Mouse (Mus musculus) adrenal gland, adult (tissue): ENCODE measurements around the gene Aig1.

Source experiments
- DNase-seq, 2 experiments: peaks; one replicate each; pipeline ENCODE4 v3.0.0; 2022 to 2023; ENCODE audit warnings: low spot score in 1 of 2; ENCODE audit not compliant: inconsistent age in 2 of 2

The Aig1 gene

DNA sequence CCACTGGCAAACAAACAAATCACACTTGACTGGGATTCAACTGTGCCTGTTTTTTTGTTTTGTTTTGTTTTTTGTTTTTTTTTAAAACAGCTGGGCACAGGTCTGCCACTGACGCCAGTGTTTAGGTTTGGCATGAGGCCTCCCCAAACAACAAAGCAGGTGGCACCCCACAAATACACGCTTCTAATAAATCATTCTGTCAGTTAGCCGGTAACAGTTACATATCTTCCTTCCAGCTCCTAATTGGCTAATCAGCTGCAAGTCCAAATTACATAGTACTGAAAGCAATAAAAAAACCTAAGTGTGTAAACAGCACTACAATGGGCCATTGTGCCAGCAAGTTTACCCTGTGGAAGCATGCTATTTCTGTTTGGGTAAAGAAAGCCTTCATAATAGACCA is 18.7 kb downstream of the Aig1 start:
- DNase-seq: no peak

DNA sequence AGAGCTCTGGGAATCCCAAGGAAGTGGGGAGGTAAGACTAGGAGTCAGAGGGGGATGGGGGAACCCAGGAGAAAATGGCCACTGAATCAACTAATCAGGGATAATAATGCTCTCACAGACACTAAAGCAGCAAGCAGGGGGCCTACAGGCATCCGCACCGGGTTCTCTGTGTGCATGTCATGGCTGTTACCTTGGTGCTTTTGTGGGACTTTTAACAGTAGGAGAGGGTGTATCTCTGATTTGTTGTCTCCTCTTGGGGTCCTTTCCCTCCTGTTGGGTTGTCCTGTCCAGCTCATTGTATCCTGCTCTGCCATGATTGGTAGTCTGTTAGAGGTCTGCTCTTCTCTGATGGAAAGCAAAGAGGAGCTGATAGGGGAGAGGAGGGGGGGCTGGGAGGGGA is 19.6 kb downstream of the Aig1 start:
- no peak for DNase-seq

DNA sequence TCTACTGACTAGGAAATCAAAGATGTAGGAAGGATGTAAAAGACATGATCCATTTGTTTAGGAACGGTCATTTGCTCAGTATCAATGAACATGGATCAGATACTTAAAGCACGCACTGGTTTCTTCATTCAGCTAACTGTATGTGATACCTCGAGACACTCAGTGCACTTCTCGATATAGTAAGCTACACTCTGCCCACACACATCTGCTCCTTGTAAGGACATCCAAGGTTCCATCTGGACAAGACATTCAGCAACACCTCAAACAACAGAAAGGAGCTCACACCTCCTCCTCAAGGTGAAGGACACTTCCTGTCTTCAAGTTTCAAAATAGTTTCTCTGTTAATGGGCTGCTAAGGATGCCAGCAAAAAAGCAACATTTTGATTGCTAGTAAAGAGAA is 23.9 kb downstream of the Aig1 start:
- DNase-seq: no peak

DNA sequence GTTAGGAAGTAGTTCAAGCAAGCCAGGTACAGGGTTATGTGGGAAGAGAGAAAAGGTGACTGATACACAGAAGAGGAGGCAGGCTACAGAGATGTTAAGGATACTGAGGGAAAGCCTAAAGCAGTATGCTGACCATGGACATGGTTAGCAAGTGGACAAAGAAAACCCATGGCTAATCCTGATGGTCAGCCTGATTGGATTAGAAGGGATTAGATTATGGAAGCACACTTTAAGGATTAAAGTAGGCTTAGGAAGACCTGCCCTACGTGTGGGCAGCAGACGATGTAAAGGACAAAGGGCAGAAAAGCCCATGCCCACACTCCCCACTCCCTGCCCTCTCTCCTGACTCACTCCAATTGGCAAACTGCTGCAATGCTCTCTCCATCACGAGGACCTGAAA is 25.0 kb downstream of the Aig1 start:
- no peak for DNase-seq

DNA sequence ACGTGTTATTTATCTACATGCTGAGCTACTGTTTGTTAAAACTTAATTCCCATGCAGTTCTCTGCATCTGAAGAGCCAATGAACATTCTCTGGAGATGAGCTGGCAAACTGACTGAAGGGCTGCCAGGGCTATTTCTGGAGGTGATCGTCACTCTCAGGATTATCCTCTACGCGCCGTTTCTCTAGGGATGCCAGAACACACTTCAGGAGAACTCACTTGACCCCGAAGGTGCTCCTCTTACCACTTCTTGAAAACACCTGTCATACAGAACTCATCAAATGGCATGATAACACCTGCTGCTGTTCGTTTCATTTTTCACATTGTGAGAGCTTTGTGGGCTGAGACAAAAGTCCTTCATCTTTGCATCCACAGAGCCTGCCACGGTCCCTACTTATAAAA is 25.9 kb downstream of the Aig1 start:
- peak; percentile 43 to 80 for DNase-seq

DNA sequence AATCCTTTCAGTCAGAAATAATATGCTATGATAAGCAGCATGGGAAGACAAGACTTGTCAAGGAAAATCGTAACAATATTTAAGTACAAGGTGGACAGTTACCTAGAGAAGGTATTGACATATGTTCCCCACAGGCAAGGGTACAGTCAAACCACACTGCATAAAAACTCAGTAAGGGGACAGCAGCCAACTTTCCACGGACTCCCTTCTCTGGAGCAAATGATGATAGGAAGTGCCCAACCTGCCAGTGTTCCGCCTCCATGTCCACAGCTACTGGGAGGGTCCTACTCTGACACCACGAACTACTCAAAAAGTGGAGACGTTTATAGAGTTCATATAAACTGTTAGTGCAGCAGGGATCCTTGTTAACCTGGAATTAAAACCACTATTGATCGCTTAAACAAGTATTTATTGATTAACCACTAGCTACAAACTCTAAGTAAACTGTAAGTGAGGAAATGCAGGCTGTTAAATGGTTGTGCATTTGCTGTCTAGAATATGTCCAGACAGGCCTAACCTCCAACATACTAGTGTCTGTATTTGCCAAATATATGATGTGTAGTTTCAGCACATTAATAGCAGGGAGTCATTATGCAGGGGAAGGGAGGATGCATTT is 30.2 kb downstream of the Aig1 start:
- DNase-seq: no peak

DNA sequence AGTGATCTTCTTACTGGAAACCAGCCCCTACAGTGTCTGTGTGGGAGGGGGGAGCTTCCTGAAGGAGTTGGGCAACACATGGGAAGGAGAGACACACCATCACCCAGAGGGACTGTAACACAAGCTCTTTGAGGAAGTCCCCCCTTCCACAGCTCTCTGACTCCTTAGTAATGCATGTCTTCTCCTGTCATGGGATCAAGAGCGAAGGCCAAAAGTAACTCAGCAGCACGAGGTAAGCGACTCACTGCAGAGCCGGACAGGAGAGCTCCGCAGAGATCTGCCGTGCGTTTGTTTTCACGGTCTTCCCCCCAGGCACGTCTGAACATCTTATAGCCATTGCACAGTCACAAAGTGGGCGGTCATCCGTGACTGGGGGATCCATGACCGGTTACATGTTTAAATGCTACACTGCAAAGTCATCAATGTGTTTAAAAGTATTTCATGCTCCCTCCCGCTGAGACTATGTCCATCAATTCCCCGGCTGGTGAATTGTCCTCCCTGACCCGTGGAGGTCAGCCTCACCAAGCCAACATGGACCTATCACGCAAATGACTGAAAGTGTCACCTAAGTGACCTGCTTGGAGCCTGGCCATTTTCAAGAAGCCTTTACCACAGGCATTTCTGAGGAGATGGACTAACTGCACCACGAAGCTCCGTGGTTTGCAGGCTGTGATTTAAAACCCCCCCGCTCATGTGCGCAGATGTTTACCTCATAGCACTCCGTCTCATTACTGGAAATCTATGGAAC is 30.9 kb downstream of the Aig1 start:
- peak in 1 of 2 experiments; percentile 51 for DNase-seq

DNA sequence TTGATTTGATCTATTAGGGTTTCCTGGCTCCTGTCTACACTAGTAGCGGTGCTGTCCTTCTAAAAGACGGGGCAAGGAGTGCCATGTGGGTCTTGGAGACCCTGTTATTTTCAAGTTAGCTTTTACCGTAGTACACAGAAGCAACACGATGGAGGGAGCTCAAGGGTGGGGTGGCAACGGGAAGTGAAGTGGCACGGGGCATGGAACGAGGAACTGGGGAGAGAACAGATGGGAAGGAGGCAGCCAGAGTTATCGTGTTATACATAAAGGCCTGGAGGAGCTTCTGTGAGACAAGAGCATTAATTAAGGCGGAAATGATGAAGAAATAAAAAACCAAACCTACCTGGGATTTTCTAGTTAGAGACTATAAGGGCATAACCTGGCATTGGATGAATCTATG is 31.8 kb downstream of the Aig1 start:
- DNase-seq: no peak

DNA sequence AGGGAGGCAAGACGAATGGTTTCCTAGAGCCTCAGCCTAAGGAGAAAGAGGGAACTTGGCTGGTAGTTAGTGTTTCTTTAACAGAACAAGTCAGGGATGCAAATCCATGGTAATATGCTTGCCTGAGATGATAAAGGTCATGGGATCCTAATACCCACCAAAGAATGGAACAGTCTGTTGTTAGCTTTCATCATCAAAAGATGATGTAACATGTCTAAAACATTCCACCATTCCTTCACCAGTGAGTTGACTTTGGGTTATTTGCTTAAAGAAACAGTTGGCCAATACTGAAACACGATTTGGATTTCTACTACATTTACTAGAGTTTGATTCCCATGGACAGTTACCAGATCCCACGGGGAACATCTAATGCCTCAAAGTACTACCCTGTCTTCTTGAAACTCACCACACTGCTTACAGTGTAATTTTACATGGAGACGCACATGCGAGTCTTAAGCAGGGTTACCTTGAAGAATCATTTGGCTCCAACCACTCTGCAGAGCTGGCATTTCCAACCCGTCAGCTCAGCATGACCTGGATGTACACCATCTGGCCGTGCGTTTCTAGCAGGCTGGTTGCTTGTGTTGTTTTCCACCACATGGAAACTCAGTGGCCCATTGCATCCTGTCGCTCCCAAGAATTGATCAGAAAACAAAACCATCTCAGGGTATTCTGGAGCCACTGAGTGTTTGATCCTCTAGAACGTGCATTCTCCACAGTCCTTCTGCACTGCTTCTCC is 32.9 kb downstream of the Aig1 start:
- no peak for DNase-seq

DNA sequence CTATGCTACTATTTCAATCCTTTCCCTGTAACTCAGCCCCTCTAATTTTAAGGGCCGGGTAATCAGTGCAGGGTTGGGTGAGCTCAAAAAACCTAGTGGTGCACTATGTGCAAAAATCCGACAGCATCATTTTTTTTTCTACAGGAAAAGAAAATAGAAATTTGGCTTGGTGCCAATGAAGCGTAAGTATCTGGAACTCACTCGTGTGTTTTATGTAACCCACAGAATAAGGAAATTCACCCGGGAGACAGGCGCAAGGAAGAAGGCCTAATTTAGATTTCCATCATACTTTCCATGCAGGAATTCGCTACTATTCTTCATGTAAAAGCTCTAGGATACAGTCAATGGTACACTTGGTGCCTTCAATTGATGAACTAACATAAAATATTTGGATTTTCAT is 34.7 kb downstream of the Aig1 start:
- DNase-seq: no peak

DNA sequence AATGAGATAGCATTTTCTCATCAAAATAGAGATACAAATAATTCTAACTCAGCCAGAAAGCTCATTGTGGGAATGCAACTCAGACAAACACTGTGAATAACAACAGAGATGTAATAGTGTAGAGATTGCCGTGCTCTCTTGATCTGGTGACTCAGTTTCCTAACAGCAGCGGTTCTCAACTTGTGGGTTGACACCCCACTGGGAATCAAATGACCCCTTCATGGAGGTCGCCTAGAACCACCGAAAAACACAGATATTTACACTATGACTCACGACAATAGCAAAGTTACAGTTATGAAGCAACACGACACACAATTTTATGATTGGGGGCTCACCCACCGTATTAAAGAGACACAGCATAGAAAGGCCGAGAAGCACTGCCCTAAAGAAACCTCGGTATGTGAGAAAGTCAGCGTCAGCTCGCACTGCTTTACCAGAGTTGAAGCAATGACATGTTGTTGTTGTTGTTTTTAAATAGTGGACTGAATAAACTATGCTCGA is 35.7 kb downstream of the Aig1 start:
- DNase-seq: no peak

DNA sequence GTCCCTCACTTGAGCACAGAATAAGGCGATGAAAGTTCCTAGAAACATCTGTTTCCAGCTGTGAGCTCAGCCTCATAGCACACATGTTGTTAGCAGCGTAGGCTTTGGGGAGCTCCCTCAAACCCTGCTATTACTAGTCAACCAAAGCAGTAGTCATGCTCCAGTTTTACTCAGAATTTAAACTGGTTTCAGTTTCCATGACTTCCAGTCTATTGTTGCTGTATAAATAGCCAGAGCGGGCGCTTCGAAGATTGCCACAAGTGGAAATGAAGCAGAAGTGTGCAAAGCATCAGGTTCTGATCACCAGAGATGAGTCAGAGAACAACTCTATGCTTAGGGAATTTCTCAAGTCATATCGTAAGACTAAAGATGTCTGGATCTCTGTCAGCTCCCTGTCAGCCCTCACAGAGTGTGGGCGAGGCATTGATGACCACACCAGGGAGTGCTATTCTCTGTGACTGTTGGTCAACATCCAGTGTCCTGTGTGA is 36.2 kb downstream of the Aig1 start:
- peak in 1 of 2 experiments; percentile 37 for DNase-seq

DNA sequence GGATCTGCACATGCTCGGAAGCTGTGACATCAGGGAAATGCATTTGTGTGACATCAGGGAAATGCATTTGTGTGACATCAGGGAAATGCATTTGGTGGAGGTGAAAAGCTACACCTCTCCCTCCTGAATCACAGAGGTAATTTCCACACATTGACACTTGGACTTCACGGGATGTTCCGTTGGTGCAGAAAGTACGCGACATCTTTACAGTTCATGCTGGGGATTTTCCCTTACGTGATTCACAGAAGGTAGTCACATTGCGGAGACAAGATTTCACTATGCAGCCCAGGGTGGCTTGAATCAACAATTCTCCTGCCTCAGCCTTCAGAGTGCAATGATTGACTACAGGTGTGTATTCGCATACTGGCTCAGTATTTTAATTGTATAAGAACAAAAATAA is 41.6 kb downstream of the Aig1 start:
- DNase-seq: no peak

DNA sequence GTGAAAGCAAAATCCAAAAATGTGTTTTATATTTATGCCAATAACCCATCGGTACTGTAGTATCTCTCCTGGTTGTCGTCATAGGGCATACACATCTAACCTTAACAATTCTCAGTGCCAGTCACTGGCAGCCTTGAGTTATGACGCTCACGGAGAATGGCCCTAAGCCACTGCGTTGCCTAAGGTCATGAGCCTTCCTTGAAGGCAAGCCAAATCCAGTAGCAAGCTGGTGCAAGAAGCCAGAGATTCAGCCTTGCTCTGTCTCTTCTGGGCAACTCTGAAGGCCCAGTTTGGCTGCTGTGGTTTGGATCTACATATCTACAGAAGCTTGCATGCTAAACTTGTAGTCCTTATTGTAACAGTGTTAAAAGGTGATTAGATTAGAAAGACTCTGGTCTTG is 55.2 kb downstream of the Aig1 start:
- peak; percentile 63 to 92 for DNase-seq

DNA sequence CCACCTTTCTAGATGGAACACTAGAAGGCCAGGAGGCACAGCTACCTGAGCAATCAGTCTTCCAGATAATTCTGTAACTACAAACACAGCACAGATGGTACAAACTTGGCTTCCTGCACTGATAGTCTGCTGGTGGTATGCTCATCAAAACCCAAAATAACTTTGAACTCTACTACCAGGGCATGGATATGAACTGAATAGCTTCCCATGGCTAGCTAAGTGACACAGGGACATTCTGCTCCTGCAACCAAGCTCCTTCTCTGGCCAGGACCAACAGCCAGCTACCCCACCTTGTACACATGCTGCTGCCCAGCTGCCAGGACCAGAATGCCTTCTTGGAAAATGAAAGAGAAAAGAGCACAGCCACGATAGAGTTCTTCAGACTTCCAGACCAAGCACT is 60.5 kb downstream of the Aig1 start:
- no peak for DNase-seq

DNA sequence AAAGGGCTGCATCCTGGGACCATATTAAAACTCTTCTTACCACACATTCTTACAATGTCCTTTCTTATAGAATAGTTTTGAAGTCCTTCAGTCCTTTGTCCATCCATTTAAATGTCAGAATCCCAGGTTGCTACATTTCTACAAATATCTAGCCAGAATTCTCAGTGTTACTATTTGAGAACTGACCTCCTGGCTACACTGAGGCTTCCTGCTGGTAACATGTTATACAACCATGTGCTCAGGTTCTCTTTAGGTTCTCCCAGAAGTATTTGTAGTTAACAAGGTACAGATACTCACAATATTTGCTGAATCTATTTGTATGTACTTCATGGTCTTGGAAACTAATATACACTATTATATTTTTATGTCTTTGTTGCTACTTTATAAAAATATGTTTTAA is 62.0 kb downstream of the Aig1 start:
- DNase-seq: no peak

DNA sequence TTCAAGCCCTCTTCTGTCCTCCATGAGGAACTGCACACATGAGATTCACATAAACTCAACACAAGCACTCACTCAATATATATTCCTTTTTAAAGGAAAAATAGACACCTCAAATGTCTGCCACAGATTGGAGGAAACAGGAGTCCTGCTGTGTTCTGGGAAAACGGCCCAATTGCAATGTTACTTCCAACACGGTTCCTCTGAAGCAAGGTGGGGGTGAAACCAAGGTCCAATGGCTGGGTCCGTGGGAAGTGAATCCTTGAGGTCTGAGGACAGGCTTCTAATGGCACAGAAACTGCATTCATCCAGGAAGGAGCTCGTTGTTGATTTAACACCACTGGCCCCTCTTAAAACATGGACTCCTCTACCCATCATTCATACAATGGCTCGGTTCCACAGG is 67.5 kb downstream of the Aig1 start:
- DNase-seq: no peak

DNA sequence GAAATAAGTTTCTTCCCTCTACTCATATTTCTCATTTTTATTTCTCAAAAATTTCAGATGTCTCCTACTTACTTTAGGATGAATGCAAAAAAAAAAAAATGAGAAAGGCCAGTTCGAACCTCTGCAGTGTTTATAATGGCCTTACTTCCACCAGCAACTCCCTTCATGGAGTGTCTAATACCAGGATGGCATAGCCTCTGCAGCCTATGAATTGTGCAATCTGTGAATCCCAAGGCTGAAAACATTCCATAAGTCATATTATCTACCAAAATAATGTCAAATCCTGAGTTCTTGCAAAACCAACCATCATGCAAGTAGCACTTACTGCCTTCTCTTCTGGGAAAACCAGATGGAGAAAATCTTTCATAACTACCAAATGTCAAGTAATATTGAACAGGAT is 75.3 kb downstream of the Aig1 start:
- peak in 1 of 2 experiments; percentile 72 for DNase-seq

DNA sequence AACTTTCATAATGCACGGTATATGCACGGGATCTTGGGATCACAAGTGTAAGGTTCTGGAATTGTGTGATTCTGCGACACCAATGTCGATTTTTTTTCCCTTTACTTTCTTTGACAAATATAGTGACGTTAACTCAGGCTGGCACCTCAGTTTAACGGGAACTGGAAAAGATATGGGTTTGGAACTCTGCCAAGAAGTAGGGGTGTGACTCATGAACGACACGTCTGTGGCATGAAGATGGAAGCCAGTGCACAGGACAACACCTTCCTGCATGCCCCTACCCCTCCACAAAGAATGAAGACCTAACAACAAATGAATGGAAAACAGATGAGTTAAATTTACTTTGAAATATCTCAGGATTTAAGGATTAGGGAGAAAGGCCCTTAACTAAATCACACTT is 76.0 kb downstream of the Aig1 start:
- no peak for DNase-seq

DNA sequence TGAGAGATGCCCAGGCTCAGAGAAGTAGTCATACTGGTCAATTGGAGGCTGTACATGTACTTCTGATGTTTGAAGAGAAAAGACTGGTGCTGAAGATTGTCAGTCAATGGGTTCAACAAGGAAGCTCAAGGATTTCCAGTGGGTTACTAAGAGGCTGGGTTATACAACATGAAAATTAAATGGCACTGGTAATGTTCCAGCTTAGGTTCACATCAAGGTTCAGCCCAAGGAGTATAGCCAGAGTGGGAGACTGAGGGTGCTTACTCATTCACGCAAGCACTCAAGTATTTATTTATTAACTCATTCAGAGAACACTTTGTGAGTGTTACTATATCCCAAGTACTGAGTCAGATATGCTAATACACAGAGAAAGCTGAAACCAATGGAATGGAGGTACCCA is 79.2 kb downstream of the Aig1 start:
- no peak for DNase-seq

DNA sequence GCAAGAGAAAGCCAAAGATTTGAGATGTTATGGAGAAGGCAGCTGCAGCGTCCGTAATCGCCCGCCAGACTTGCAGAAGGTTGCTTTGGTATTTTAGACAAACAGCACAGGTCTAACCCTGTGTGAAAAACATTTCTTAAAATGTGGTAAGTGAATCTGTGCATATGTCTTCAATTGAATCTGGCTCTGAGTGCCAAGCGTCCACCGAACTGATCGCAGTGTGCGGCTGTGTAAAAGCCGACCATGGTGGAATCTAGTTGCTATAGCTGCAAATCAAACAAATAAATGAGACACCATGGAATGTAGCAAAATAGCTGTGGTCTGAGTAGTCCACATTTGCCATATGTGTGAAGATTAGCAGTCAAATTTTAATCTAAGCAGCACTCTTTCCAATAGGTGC is 80.7 kb downstream of the Aig1 start:
- DNase-seq: no peak

DNA sequence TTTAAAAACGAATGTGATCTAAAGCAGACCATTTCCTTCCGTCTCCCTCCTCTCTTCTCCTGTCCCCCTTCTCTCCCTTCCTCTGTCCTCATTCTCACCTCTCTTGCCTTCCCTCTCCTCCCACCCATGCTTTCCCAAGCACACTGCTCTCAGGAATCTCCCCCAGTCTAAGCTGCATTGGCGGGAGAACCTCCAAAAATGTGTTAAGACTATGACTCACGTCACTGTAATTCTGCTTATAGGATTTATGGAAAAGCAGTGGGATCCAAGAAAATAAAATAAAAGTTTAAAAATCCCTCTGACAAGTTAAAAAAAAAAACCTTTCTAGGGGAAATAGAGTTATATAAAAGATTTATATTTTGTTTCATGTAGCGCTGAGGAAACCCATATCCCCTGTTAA is 86.0 kb downstream of the Aig1 start:
- no peak for DNase-seq
